17 mouse cellular contexts compared by ENCODE assay signal in genomic region chr13:33091306-33091705, GRCm38 (mm10). TPM values are rescaled to one million over a fixed set of nuclear protein-coding genes. Genes with fewer than 3 reads are reported as not detected.
"Had no signal": no experiment of that assay in that cellular context is flagged by ENCODE, and none has a peak within 500 bp of the region (broad histone marks: within the 10 kb centered on the region; RNA-seq: fewer than 3 reads in every experiment).

No protein-coding gene starts in this region.

- H3K27me3 ChIP-seq: neural tube, embryonic 13.5 days; neural tube, embryonic 15.5 days; stomach, embryonic 15.5 days had no signal

- H3K36me3 ChIP-seq: neural tube, embryonic 13.5 days; neural tube, embryonic 15.5 days; stomach, embryonic 15.5 days had no signal

- H3K4me3 ChIP-seq: neural tube, embryonic 13.5 days; neural tube, embryonic 15.5 days; stomach, embryonic 15.5 days had no signal

- DNase-seq: retina, postnatal 1 day; right cerebral cortex, postnatal 14 days; right cerebral cortex, postnatal 25 days; right cerebral cortex, postnatal 4 days; spleen, adult 18-20 months; thymus, adult 18-20 months; thymus, adult 2 months; thymus, postnatal 14 days; thymus, postnatal 25 days; thymus, postnatal 36 days; thymus, postnatal 4 days had no signal

- H3K27ac ChIP-seq: neural tube, embryonic 13.5 days; neural tube, embryonic 15.5 days; stomach, embryonic 15.5 days; stomach, postnatal 0 days had no signal

- H3K4me1 ChIP-seq: neural tube, embryonic 13.5 days; stomach, embryonic 15.5 days had no signal

- H3K9me3 ChIP-seq: neural tube, embryonic 13.5 days; neural tube, embryonic 15.5 days; stomach, embryonic 15.5 days had no signal

RNA-seq across cellular contexts. Expression of gene Serpinb1b, which starts 12.9 kb away (rescaled TPM):
- polyA plus RNA-seq: small intestine, adult 2 months; testis, adult 2 months had no signal
